Comparison of ENCODE assay signal across 24 mouse cellular contexts in the genomic region with DNA sequence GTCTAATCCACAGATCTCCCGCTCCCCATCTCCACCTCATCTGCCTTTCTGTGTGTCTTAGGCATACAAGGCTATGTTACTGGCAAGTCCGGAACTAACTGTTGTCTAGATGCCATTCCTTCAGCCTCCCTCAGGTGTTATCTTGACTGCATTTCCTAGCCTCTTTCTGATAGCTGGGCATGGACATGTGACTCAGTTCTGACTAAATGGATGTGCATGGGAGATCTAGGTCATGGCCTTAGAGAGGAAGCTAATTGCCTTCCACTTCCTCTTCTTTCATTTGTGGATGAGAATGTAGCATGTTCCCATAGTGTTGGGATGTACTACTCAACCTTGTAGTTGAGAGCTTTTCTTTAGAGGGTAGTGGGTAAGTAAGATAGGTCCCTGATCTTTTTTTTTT.
"Had no signal": no experiment of that assay in that cellular context is flagged by ENCODE, and none has a peak within 500 bp of the region (broad histone marks: within the 10 kb centered on the region; RNA-seq: fewer than 3 reads in every experiment).

No protein-coding gene starts in this region.

- H3K27ac ChIP-seq: heart, embryonic 10.5 days; hindbrain, embryonic 12.5 days; hindbrain, embryonic 14.5 days; kidney, embryonic 15.5 days; kidney, postnatal 0 days; limb, embryonic 10.5 days; limb, embryonic 12.5 days; liver, embryonic 13.5 days; liver, embryonic 15.5 days had no signal

- H3K9me3 ChIP-seq: heart, embryonic 10.5 days; heart, embryonic 12.5 days; hindbrain, embryonic 12.5 days; kidney, embryonic 15.5 days; limb, embryonic 10.5 days; limb, embryonic 12.5 days; liver, embryonic 13.5 days; liver, embryonic 15.5 days had no signal

- H3K4me3 ChIP-seq: heart, embryonic 10.5 days; heart, embryonic 12.5 days; hindbrain, embryonic 12.5 days; kidney, embryonic 15.5 days; limb, embryonic 10.5 days; limb, embryonic 12.5 days; liver, embryonic 13.5 days; liver, embryonic 15.5 days had no signal

- DNase-seq: gastrocnemius, postnatal 14 days; gastrocnemius, postnatal 36 days; heart, postnatal 10 days; heart, postnatal 4 days; kidney, adult 11 months; kidney, adult 2 months; kidney, adult 9 months; kidney, postnatal 14 days; kidney, postnatal 36 days; layer of hippocampus, adult 9-11 months; liver; liver, embryonic 13.5 days had no signal

- H3K27me3 ChIP-seq: heart, embryonic 12.5 days; hindbrain, embryonic 12.5 days; kidney, embryonic 15.5 days; limb, embryonic 12.5 days had no signal

- H3K4me1 ChIP-seq: limb, embryonic 12.5 days; liver, embryonic 15.5 days had no signal

- H3K9ac ChIP-seq: heart, embryonic 12.5 days; hindbrain, embryonic 12.5 days; hindbrain, embryonic 14.5 days; kidney, embryonic 15.5 days; limb, embryonic 12.5 days; liver, embryonic 13.5 days; liver, embryonic 15.5 days had no signal

- H3K36me3 ChIP-seq: heart, embryonic 10.5 days; heart, embryonic 12.5 days; hindbrain, embryonic 12.5 days; kidney, embryonic 15.5 days; limb, embryonic 10.5 days; limb, embryonic 12.5 days; liver, embryonic 13.5 days; liver, embryonic 15.5 days had no signal

- H3K4me2 ChIP-seq: heart, embryonic 12.5 days; hindbrain, embryonic 12.5 days; hindbrain, embryonic 14.5 days; kidney, embryonic 15.5 days; limb, embryonic 12.5 days; liver, embryonic 11.5 days; liver, embryonic 13.5 days; liver, embryonic 15.5 days had no signal

- ATAC-seq: hindbrain, embryonic 16.5 days; intestine, embryonic 16.5 days had no signal
